Mouse (Mus musculus) forebrain, embryonic 16.5 days (tissue): Measurements from ENCODE around the gene Prss32. TPM values are rescaled to one million over a fixed set of nuclear protein-coding genes. Genes with fewer than 3 reads are reported as not detected.
"Not testable (repeated sequence)": the region's sequence is repeated elsewhere in the genome, so short reads cannot be mapped to it uniquely, and the experiment has no call there.

Source experiments
- ATAC-seq: fragments of 200-750 bp; cut with Nextera tagmentation; 2 replicates; pipeline ENCODE4 v1.8.0; 2017; ENCODE audit warnings: mild to moderate bottlenecking, moderate library complexity
- H3K27ac ChIP-seq: fragments of 300-500 bp; sonication (generic); 2 replicates; pipeline ENCODE4 v1.5.1; 2014; ENCODE audit warnings: low read length, control low read depth
- H3K27me3 ChIP-seq: fragments of 300-500 bp; sonication (generic); replicated peaks from 2 replicates; pipeline ENCODE4 v1.6.1; 2014; ENCODE audit warnings: low read length; ENCODE audit not compliant: control insufficient read depth, insufficient read depth
- H3K36me3 ChIP-seq: fragments of 300-500 bp; sonication (generic); 2 replicates; pipeline ENCODE4 v1.6.1; 2014; ENCODE audit not compliant: control insufficient read depth, insufficient read depth
- H3K4me1 ChIP-seq: fragments of 300-500 bp; sonication (generic); replicated peaks from 2 replicates; pipeline ENCODE4 v1.6.1; 2014; ENCODE audit warnings: low read length; ENCODE audit not compliant: control insufficient read depth, insufficient read depth
- H3K4me2 ChIP-seq: fragments of 300-500 bp; sonication (generic); 2 replicates; pipeline ENCODE4 v1.6.1; 2014; ENCODE audit warnings: mild to moderate bottlenecking, low read length, control low read depth
- H3K4me3 ChIP-seq: fragments of 300-500 bp; sonication (generic); replicated peaks from 2 replicates; pipeline ENCODE4 v1.5.1; 2014; ENCODE audit warnings: mild to moderate bottlenecking, low read length, control low read depth
- H3K9ac ChIP-seq: fragments of 300-500 bp; sonication (generic); replicated peaks from 2 replicates; pipeline ENCODE4 v1.6.1; 2014; ENCODE audit warnings: low read depth, low read length, control low read depth
- H3K9me3 ChIP-seq: fragments of 300-500 bp; sonication (generic); 2 replicates; pipeline ENCODE4 v1.6.1; 2016; ENCODE audit warnings: low read length; ENCODE audit not compliant: control insufficient read depth
- WGBS: fragments of 180-500 bp; shearing (Covaris S2); extraction: QIAGEN DNeasy Blood & Tissue Kit; methylation state at CpG from one replicate; pipeline ENCODE4 v1.1.7; 2014; 5-methylcytosine and 5-hydroxymethylcytosine counted together
- polyA plus RNA-seq: library from polyadenylated mRNA; unstranded; fragments of >200 nt; fragmentation: Nextera tagmentation; extraction: Ambion mirVana; gene quantifications from 2 replicates; pipeline ENCODE4 v1.2.1, GENCODE M21; 2015

Gene Prss32
- polyA plus RNA-seq, 1 experiment from 2014 or later = not detected

DNA sequence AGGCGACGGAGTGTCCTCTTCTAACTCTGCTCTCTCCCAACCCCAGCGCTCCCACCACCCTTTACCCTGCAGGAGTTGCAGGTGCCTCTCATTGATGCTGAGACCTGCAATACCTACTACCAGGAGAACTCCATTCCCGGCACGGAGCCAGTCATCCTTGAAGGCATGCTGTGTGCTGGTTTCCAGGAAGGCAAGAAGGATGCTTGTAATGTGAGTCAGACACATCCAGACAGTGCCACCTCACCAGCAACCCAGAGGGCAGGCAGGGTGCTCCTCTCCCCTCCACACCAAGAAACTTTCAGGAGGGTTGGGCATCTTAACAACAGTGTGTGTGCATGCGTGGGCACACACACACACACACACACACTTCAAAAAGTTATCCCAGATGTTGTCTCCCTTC lies 13.5 kb downstream of the Prss32 start:
- WGBS = 87% methylated on average over 6 of the region's 6 CpGs
- Histone ChIP-seq H3K27me3 (no peaks in the 10 kb centered on the region), H3K9ac (no peak overlapping the region), H3K4me3 (no peak overlapping the region), H3K27ac (no peak overlapping the region), H3K4me2 (no peak overlapping the region), H3K9me3 (no peaks in the 10 kb centered on the region), H3K36me3 (no peaks in the 10 kb centered on the region), H3K4me1 (no peaks in the 10 kb centered on the region)
- ATAC-seq = no peak

DNA sequence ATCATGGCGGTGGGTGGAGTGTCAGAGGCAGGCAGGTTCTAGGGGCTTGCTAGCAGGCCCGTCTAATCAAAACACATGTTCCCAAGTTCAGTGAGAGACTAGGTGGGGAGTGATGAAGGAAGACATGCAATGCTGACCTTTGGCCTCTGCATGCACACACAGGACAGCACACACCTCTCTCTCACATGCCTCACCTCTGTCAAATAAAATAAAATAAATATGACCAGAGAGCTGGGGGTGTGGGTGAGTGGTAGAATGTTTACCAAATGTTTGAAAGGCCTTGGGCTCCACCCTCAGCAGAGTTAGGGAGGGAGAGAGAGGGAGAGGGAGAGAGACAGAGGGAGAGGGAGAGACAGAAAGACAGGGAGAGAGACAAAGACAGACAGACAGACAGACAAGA lies 14.3 kb downstream of the Prss32 start:
- 82% methylated on average over 2 of the region's 2 CpGs for WGBS
- Histone ChIP-seq H3K4me3 (no peak overlapping the region), H3K9me3 (no peaks in the 10 kb centered on the region), H3K9ac (no peak overlapping the region), H3K27ac (no peak overlapping the region), H3K36me3 (no peaks in the 10 kb centered on the region), H3K27me3 (no peaks in the 10 kb centered on the region), H3K4me2 (no peak overlapping the region), H3K4me1 (no peaks in the 10 kb centered on the region)
- no peak for ATAC-seq

DNA sequence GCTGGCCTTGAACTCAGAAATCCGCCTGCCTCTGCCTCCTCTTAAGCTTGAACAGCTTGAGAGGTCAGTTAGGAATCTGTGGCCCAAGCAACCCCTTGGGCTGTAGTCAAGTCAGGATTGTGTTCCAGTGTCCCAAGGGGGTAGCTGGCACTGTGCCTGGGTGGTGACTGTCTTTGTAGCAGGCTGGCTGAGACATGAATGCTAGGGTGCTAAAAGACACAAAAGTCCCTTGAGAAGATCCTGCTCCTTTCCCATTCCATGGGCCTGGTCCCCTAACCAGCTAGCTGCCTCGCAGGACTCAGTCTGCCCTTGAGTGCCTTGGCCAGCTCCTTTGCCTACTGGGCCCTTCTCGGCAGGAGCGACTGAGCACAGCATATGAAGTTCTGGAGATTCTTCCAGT lies 19.3 kb downstream of the Prss32 start:
- 90% methylated on average over 4 of the region's 4 CpGs for WGBS
- ATAC-seq = no peak

DNA sequence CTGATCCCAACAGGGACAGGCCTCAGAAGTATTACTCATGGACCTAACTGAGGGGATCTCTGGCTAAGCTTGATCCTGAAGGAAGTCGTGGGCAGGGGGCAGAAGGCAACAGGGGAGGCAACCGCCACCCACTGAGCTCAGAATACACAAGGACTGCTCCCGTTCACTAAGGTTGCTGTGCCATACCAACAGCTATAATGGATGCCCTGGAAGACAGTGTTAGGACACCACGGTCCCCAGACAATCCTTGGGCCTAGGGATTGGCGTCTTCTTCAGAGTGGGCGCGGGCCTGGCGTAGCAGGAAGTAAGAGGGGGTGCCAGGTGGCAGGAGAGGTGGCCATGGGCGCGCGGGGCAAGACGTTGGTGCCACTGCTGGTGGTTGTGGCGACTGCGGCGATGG lies 24.1 kb downstream of the Prss32 start, which contains the start of gene Prss21:
Gene Prss21, plus strand, starts transcription at position 301 of the 400 bp plus-strand sequence.
- Histone ChIP-seq H3K4me3 (no peak within 1 kb of the TSS), H3K27ac (no peak within 1 kb of the TSS), H3K9me3 (no peaks in the 10 kb centered on the region), H3K27me3 (no peaks in the 10 kb centered on the region), H3K9ac (no peak within 1 kb of the TSS), H3K36me3 (no peaks in the 10 kb centered on the region), H3K4me2 (no peak within 1 kb of the TSS), H3K4me1 (no peaks in the 10 kb centered on the region)
- no peak for ATAC-seq
- WGBS = 84% methylated on average over 15 of the region's 15 CpGs

More for the DNA sequence above, 19.3 kb downstream of the Prss32 start:
- Histone ChIP-seq H3K27ac (no peak overlapping the region), H3K4me3 (no peak overlapping the region), H3K9me3 (no peaks in the 10 kb centered on the region), H3K36me3 (no peaks in the 10 kb centered on the region), H3K4me2 (no peak overlapping the region), H3K27me3 (no peaks in the 10 kb centered on the region), H3K4me1 (no peaks in the 10 kb centered on the region), H3K9ac (no peak overlapping the region)

DNA sequence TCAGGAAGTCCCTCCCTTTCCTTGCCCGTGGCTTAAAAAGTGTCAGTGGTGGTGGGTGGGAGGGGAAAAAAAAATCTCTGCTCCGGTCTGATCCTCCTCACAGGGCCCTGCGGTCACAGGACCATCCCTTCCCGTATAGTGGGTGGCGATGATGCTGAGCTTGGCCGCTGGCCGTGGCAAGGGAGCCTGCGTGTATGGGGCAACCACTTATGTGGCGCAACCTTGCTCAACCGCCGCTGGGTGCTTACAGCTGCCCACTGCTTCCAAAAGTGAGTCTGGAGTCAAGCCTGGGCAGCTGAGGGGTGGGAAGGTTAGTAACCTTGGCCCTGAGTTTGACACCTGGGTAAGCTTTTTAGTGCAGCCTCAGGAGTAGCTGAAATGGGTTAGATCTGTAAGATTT lies 24.9 kb downstream of the Prss32 start:
- Histone ChIP-seq H3K27ac (no peak overlapping the region), H3K27me3 (no peaks in the 10 kb centered on the region), H3K36me3 (no peaks in the 10 kb centered on the region), H3K4me2 (no peak overlapping the region), H3K4me1 (no peaks in the 10 kb centered on the region), H3K4me3 (no peak overlapping the region), H3K9ac (no peak overlapping the region), H3K9me3 (no peaks in the 10 kb centered on the region)
- WGBS = 91% methylated on average over 11 of the region's 11 CpGs
- no peak for ATAC-seq

DNA sequence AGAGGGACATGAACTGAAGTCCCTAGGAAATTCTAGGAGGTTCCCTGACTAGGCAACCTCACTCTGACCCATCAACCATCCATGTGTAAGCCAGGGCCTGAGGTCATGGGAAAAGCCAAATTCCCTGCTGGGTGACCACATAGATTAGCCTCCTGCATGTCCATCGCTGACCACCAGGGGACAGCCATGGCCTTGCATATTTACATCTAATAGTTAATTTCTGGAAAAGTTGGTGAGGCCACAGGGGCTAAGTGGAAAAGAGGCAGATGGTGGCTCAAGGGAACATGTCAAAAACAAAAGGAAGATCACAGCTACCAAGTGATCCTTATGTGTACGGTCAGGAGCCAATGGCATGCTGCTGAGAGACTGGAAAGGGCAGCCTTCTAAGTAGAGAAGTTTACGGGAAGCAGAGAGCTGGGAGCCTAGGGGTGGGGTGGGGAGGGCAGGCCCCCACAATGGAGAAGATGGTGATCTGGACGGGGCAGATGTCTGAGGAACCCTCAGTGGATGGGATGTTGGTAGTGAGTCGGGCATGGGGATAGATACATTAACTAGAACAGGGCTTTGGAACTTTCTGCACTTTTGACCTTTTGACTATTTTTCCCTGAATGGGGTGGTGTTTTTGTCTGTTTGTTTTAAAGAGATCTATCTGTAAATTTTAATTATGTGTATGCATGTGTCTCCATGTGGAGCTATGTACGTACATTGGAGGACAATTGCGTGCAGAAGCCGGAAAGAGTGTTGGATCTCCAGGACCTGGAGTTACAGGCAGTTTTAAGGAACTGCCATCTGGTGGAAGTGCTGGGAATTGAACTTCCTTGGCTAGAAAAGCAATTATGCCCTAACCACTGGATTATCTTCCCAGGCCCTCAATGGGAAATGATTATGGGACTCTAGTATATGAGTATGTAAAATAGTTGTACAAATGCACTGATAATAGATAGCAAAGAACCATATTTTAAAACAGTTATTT lies 30.5 kb downstream of the Prss32 start:
- H3K27ac ChIP-seq = no peak overlapping the region
- WGBS = 46% methylated on average over 8 of the region's 8 CpGs
- H3K4me3 ChIP-seq = no peak overlapping the region
- H3K36me3 ChIP-seq = no peaks in the 10 kb centered on the region
- H3K4me2 ChIP-seq = no peak overlapping the region
- no peaks in the 10 kb centered on the region for H3K9me3 ChIP-seq
- ATAC-seq = no peak
- no peaks in the 10 kb centered on the region for H3K4me1 ChIP-seq
- no peaks in the 10 kb centered on the region for H3K27me3 ChIP-seq
- no peak overlapping the region for H3K9ac ChIP-seq

DNA sequence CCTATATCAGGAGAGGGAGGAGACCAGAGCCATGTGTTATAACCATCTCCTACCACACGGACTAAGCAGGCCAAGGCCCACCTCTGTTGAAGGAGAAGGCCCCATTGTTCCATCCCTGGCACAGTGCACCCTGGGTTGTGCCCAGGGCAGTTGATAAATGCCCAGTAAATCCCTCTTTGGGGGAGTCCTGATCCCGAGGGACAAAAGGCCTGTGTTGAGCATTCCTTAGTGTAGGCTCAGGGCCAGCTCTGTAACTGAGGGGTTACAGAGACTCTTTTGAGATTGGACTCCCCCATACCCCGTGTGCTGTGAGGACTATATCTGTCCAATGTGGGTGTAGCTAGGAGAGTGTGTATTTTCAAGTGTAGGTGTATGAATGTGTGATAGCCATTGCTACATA lies 33.1 kb downstream of the Prss32 start:
- no peak overlapping the region for H3K4me3 ChIP-seq
- H3K36me3 ChIP-seq = no peaks in the 10 kb centered on the region
- peak; percentile 78 for ATAC-seq
- no peak overlapping the region for H3K4me2 ChIP-seq
- no peak overlapping the region for H3K27ac ChIP-seq
- WGBS = 30% methylated on average over 3 of the region's 3 CpGs
- no peaks in the 10 kb centered on the region for H3K9me3 ChIP-seq
- no peaks in the 10 kb centered on the region for H3K4me1 ChIP-seq
- H3K27me3 ChIP-seq = no peaks in the 10 kb centered on the region
- no peak overlapping the region for H3K9ac ChIP-seq

DNA sequence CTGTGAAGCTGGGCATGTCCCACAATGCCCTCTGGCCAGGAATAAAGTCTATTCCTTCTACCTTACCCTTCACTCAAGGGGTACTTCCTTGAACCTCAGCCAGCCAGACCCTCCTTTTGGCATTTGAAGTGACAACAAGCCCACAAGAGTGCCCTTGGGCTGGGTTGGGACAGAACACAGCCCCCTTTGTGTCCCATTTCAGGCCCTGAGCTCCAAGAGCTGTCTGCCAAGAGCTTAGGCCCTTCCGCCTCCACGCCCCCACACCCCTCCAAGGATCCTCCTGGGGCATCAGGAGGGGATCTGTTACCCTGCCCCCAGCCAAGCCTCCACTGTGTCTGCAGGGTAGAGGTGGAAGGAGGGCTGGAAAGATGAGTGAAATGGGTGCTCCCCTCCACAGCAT lies 33.5 kb downstream of the Prss32 start:
- Histone ChIP-seq H3K27ac (no peak overlapping the region), H3K4me3 (no peak overlapping the region), H3K9me3 (no peaks in the 10 kb centered on the region), H3K27me3 (no peaks in the 10 kb centered on the region), H3K4me2 (no peak overlapping the region), H3K9ac (no peak overlapping the region), H3K36me3 (no peaks in the 10 kb centered on the region), H3K4me1 (no peaks in the 10 kb centered on the region)
- ATAC-seq = peak; percentile 52
- 74% methylated on average over 2 of the region's 2 CpGs for WGBS

DNA sequence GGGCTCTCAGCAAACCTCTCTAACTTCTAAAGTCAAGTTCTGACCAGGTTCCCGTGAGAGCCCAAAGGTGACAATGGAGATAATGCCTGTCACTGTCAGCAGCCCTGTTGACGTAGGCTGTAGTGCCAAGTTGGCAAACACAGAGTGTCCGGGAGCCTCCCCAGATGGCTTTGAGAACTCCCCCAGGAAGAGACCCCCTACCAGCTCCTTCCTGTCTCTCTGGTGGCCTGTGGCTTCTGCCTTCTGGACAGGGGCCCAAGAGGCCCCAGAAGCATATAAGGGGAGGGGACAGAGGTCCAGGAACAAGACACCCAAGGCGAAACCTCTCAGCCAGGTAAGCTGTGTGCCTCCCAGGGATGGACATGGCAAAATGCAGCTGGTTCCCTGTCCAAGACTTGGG lies 36.9 kb downstream of the Prss32 start, which contains the start of the genes Dcpp1 and Dcpp2:
Gene Dcpp1, plus strand, starts transcription at position 301 of the 400 bp plus-strand sequence.
Gene Dcpp2, plus strand, starts transcription at position 305 of the 400 bp plus-strand sequence.
- ATAC-seq, H3K4me1 ChIP-seq, H3K36me3 ChIP-seq, H3K27ac ChIP-seq, H3K4me3 ChIP-seq, H3K4me2 ChIP-seq, H3K9me3 ChIP-seq, H3K9ac ChIP-seq, H3K27me3 ChIP-seq: not testable (repeated sequence)
- 82% methylated on average over 4 of the region's 4 CpGs for WGBS
